ENCODE assay signal across 15 mouse cellular contexts in genomic region chr14:124264541-124265059, GRCm38 (mm10).
"Had no signal": no experiment of that assay in that cellular context is flagged by ENCODE, and none has a peak within 500 bp of the region (broad histone marks: within the 10 kb centered on the region; RNA-seq: fewer than 3 reads in every experiment).

No protein-coding gene starts in this region.

- H3K27ac ChIP-seq: kidney, postnatal 0 days; left cerebral cortex, adult 2 months; limb, embryonic 10.5 days; liver, embryonic 15.5 days; midbrain, embryonic 10.5 days had no signal

- H3K27me3 ChIP-seq: liver, embryonic 15.5 days had no signal

- ATAC-seq: inflammation-experienced regulatory T-cells, adult 6 months; lung, postnatal 0 days; midbrain, embryonic 16.5 days had no signal

- H3K9me3 ChIP-seq: limb, embryonic 10.5 days; liver, embryonic 15.5 days; midbrain, embryonic 10.5 days had no signal

- H3K36me3 ChIP-seq: limb, embryonic 10.5 days; liver, embryonic 15.5 days; midbrain, embryonic 10.5 days had no signal

- H3K4me2 ChIP-seq: liver, embryonic 11.5 days; liver, embryonic 15.5 days had no signal

- DNase-seq: kidney, adult 8-10 months; kidney, postnatal 4 days; lung, adult 2 months; lung, postnatal 36 days; right cerebral cortex, postnatal 25 days; thymus, postnatal 4 days had no signal

- H3K4me3 ChIP-seq: left cerebral cortex, adult 2 months; limb, embryonic 10.5 days; liver, embryonic 15.5 days; midbrain, embryonic 10.5 days had no signal

- H3K4me1 ChIP-seq: limb, embryonic 10.5 days; liver, embryonic 15.5 days; midbrain, embryonic 10.5 days had no signal

- H3K9ac ChIP-seq: liver, embryonic 15.5 days had no signal
